Mouse (Mus musculus): ENCODE results near the gene Cacna1c. TPM values are rescaled to one million over a fixed set of nuclear protein-coding genes. Genes with fewer than 3 reads are reported as not detected.

Cacna1c gene
- polyA plus RNA-seq, 1 experiment from 2014 or later, result 0.23 TPM

DNA sequence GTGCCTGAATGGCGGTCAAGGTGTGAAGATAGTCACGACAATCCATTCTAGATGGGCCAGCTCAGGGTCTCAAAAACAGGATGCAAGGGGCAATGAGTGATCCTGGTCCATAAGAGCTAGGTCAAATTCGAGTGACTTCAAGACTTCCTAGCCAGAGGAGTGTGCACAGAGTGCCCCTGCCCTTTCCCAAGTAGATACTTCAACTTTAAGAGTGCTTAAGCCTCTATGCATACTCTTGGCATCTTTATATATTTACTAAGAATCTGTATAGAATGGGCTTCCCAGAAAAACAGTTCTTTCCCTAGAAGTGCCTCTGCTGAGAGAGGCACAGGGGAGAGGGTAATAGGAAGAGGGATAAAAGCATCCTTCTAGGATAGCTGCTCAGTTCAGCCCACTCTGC lies 153.4 kb downstream of the Cacna1c start:
- WGBS (ENCODE audit: insufficient replicate concordance), result 69% methylated on average over 3 of the region's 3 CpGs
- no peaks in the 10 kb centered on the region for H3K36me3 ChIP-seq (replicated peaks; ENCODE audit: insufficient read depth, low read length)
- no peaks in the 10 kb centered on the region for H3K4me1 ChIP-seq (ENCODE audit: insufficient read depth)
- H3K4me3 ChIP-seq (ENCODE audit: low read depth, low read length), result no peak overlapping the region
- no peak for TF ChIP-seq EP300 (IDR thresholded peaks at IDR 0.05; ENCODE audit: low read depth)
- TF ChIP-seq CTCF (IDR thresholded peaks at IDR 0.05; ENCODE audit: low read depth), result no peak
- ATAC-seq, result no peak
- H3K27ac ChIP-seq (ENCODE audit: low read depth), result no peak overlapping the region
- no peak overlapping the region for H3K9ac ChIP-seq (replicated peaks)
- no peaks in the 10 kb centered on the region for H3K27me3 ChIP-seq (ENCODE audit: insufficient read depth, low read length)
- DNase-seq, result no peak
- H3K4me2 ChIP-seq (ENCODE audit: low read depth, low read length), result no peak overlapping the region
- H3K9me3 ChIP-seq (ENCODE audit: low read length), result no peaks in the 10 kb centered on the region

DNA sequence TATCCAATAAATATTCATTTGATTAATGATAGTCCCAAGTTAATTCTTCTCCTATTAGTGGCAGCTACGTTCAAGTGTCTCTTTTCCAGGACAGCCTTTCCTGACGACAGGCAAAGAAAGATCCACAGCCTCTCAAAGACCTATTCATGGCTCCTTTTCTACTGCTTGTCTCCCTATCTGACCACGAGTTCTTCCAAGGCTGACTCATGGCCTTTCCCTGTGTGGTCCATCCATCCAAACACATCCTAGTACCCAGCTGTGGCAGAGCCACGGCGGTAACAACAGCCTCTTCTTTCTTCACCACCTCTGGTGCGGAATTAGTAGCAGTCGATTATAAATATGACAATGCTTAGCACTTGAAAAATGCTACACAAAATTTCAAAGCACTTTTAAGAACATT lies 155.3 kb downstream of the Cacna1c start:
- TF ChIP-seq EP300 (IDR thresholded peaks at IDR 0.05; ENCODE audit: low read depth) (no peak), CTCF (IDR thresholded peaks at IDR 0.05; ENCODE audit: low read depth) (no peak)
- no peak for DNase-seq
- WGBS (ENCODE audit: insufficient replicate concordance), result 76% methylated on average over 7 of the region's 7 CpGs
- no peak overlapping the region for H3K27ac ChIP-seq (ENCODE audit: low read depth)
- no peak overlapping the region for H3K4me3 ChIP-seq (ENCODE audit: low read depth, low read length)
- no peaks in the 10 kb centered on the region for H3K27me3 ChIP-seq (ENCODE audit: insufficient read depth, low read length)
- no peaks in the 10 kb centered on the region for H3K36me3 ChIP-seq (replicated peaks; ENCODE audit: insufficient read depth, low read length)
- ATAC-seq, result no peak
- no peak overlapping the region for H3K9ac ChIP-seq (replicated peaks)
- no peak overlapping the region for H3K4me2 ChIP-seq (ENCODE audit: low read depth, low read length)
- no peaks in the 10 kb centered on the region for H3K4me1 ChIP-seq (ENCODE audit: insufficient read depth)
- H3K9me3 ChIP-seq (ENCODE audit: low read length), result no peaks in the 10 kb centered on the region

DNA sequence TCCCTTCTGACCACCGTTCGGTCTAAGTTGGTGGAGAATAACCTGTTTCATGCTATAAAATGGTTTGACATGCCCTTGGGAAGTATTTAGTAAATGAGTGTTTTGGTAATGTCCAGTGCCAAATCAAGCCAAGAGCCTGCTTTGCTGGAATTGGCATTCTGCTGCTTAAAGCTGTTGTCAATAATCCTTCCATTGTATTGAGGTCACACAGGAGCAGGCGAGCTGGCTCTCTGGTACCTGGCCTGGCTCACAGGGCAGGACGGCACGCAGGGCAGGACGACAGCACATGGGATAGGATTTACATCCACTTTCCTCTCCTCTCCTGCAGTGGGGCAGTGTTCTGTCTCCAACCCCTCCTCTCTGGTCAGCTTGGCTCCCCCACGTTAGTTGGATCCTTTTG lies 156.4 kb downstream of the Cacna1c start:
- Histone ChIP-seq H3K9ac (replicated peaks) (no peak overlapping the region), H3K27me3 (ENCODE audit: insufficient read depth, low read length) (no peaks in the 10 kb centered on the region), H3K27ac (ENCODE audit: low read depth) (no peak overlapping the region), H3K4me3 (ENCODE audit: low read depth, low read length) (no peak overlapping the region), H3K4me2 (ENCODE audit: low read depth, low read length) (no peak overlapping the region), H3K9me3 (ENCODE audit: low read length) (no peaks in the 10 kb centered on the region), H3K4me1 (ENCODE audit: insufficient read depth) (no peaks in the 10 kb centered on the region), H3K36me3 (replicated peaks; ENCODE audit: insufficient read depth, low read length) (no peaks in the 10 kb centered on the region)
- 71% methylated on average over 7 of the region's 7 CpGs for WGBS (ENCODE audit: insufficient replicate concordance)
- ATAC-seq (no peak), DNase-seq (no peak)
- no peak for TF ChIP-seq CTCF (IDR thresholded peaks at IDR 0.05; ENCODE audit: low read depth)
- no peak for TF ChIP-seq EP300 (IDR thresholded peaks at IDR 0.05; ENCODE audit: low read depth)

DNA sequence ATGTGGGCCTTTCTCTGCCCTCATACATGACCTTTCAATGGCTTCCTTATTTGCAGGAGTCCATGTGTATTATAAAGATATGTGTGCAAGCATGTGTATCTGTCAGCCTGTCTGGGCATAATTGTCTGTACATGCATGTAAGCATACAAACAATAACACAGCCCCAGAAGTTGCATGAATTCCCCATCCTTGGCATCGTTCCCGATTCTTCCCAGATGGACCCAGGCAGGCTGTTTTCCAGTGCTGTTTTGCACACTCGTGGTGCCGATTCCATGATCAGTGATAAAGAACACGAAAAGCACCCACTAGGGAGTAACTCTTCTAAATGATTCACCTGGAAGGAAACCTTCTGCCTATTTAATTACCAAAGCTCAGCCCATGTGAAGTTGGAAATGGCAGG lies 156.9 kb downstream of the Cacna1c start:
- DNase-seq, result no peak
- H3K36me3 ChIP-seq (replicated peaks; ENCODE audit: insufficient read depth, low read length), result no peaks in the 10 kb centered on the region
- no peak overlapping the region for H3K4me3 ChIP-seq (ENCODE audit: low read depth, low read length)
- H3K9me3 ChIP-seq (ENCODE audit: low read length), result no peaks in the 10 kb centered on the region
- 72% methylated on average over 5 of the region's 5 CpGs for WGBS (ENCODE audit: insufficient replicate concordance)
- H3K27me3 ChIP-seq (ENCODE audit: insufficient read depth, low read length), result no peaks in the 10 kb centered on the region
- TF ChIP-seq EP300 (IDR thresholded peaks at IDR 0.05; ENCODE audit: low read depth), result no peak
- ATAC-seq, result no peak
- no peak overlapping the region for H3K9ac ChIP-seq (replicated peaks)
- H3K4me2 ChIP-seq (ENCODE audit: low read depth, low read length), result no peak overlapping the region
- H3K27ac ChIP-seq (ENCODE audit: low read depth), result no peak overlapping the region
- no peaks in the 10 kb centered on the region for H3K4me1 ChIP-seq (ENCODE audit: insufficient read depth)

DNA sequence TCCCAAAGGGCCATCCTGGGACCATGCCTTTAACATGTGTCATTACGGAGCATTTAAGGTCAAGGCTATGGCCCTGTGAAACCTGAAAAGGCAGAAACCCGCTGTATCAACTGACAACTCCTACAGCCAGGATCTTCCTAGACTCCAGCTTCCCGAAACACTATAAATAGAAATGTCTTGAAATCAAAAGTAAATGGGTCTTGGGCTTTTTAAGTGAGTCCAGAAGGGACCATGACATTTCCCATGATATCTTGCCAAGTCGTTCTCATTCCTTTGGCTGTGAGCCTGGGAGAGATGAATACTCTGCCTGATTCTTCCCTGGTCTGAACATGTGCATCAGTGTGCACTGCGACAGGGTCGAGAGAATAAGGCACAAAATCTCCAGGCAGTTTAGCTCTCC lies 158.4 kb downstream of the Cacna1c start:
- 74% methylated on average over 6 of the region's 6 CpGs for WGBS (ENCODE audit: insufficient replicate concordance)
- Histone ChIP-seq H3K4me1 (ENCODE audit: insufficient read depth) (no peaks in the 10 kb centered on the region), H3K27me3 (ENCODE audit: insufficient read depth, low read length) (no peaks in the 10 kb centered on the region), H3K9ac (replicated peaks) (no peak overlapping the region), H3K4me3 (ENCODE audit: low read depth, low read length) (no peak overlapping the region), H3K9me3 (ENCODE audit: low read length) (no peaks in the 10 kb centered on the region), H3K36me3 (replicated peaks; ENCODE audit: insufficient read depth, low read length) (no peaks in the 10 kb centered on the region), H3K4me2 (ENCODE audit: low read depth, low read length) (no peak overlapping the region), H3K27ac (ENCODE audit: low read depth) (no peak overlapping the region)
- no peak for ATAC-seq
- TF ChIP-seq EP300 (IDR thresholded peaks at IDR 0.05; ENCODE audit: low read depth) (no peak), CTCF (IDR thresholded peaks at IDR 0.05; ENCODE audit: low read depth) (no peak)
- DNase-seq, result no peak

DNA sequence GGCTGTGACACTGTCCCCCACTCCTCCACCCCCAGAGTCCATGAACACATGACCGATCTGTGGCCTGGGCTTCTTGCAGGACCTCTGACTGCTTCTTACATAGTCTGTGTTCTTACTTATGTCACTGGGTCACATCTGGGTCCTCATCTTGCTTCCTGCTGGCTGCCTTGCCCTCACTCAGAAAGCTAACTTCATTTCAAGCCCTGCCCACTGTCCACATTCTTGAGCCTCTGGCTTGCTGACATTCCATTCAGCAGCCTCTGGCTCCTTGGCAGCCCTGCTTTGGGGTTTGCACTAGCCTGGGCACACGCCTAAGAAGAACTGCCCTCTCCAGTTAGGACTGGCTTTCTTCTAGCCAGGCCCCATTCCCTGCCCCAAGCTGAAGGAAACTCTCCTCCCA lies 159.2 kb downstream of the Cacna1c start:
- no peak overlapping the region for H3K4me3 ChIP-seq (ENCODE audit: low read depth, low read length)
- TF ChIP-seq CTCF (IDR thresholded peaks at IDR 0.05; ENCODE audit: low read depth), result no peak
- TF ChIP-seq EP300 (IDR thresholded peaks at IDR 0.05; ENCODE audit: low read depth), result no peak
- 71% methylated on average over 2 of the region's 2 CpGs for WGBS (ENCODE audit: insufficient replicate concordance)
- no peak overlapping the region for H3K9ac ChIP-seq (replicated peaks)
- no peaks in the 10 kb centered on the region for H3K27me3 ChIP-seq (ENCODE audit: insufficient read depth, low read length)
- ATAC-seq (no peak), DNase-seq (no peak)
- H3K27ac ChIP-seq (ENCODE audit: low read depth), result no peak overlapping the region
- H3K4me2 ChIP-seq (ENCODE audit: low read depth, low read length), result no peak overlapping the region
- H3K36me3 ChIP-seq (replicated peaks; ENCODE audit: insufficient read depth, low read length), result no peaks in the 10 kb centered on the region
- H3K4me1 ChIP-seq (ENCODE audit: insufficient read depth), result no peaks in the 10 kb centered on the region
- no peaks in the 10 kb centered on the region for H3K9me3 ChIP-seq (ENCODE audit: low read length)

DNA sequence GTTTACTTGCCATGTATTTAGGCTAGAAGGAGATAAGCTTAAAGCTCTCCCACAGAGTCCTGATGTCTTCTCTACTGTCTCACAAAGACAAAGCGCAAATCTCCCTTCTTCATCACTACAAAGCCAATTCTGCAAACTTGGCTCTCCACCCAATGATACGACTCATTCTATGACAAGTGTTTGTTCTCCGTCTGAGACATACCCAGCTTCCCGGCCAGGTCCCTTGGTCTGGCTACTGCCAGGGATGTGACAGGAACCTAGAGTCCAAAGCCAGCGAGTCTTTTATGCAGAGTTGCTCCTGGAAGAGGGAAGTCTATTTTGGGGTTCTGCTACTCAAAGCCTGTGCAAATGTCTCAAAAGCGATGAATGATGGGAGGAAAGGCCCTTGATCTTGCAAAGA lies 160.9 kb downstream of the Cacna1c start:
- H3K9me3 ChIP-seq (ENCODE audit: low read length), result no peaks in the 10 kb centered on the region
- no peaks in the 10 kb centered on the region for H3K4me1 ChIP-seq (ENCODE audit: insufficient read depth)
- no peaks in the 10 kb centered on the region for H3K27me3 ChIP-seq (ENCODE audit: insufficient read depth, low read length)
- no peak overlapping the region for H3K9ac ChIP-seq (replicated peaks)
- no peak overlapping the region for H3K27ac ChIP-seq (ENCODE audit: low read depth)
- TF ChIP-seq EP300 (IDR thresholded peaks at IDR 0.05; ENCODE audit: low read depth), result no peak
- no peak for TF ChIP-seq CTCF (IDR thresholded peaks at IDR 0.05; ENCODE audit: low read depth)
- no peak overlapping the region for H3K4me2 ChIP-seq (ENCODE audit: low read depth, low read length)
- WGBS (ENCODE audit: insufficient replicate concordance), result 79% methylated on average over 6 of the region's 6 CpGs
- no peaks in the 10 kb centered on the region for H3K36me3 ChIP-seq (replicated peaks; ENCODE audit: insufficient read depth, low read length)
- ATAC-seq (no peak), DNase-seq (no peak)
- H3K4me3 ChIP-seq (ENCODE audit: low read depth, low read length), result no peak overlapping the region

Data from liver, postnatal 0 days (tissue).